Mouse (Mus musculus) forebrain, embryonic 11.5 days (tissue): ENCODE data around the gene Frmd6. TPM values are rescaled to one million over a fixed set of nuclear protein-coding genes. Genes with fewer than 3 reads are reported as not detected.
A peak's percentile ranks its signal among the peaks of the same experiment; 100 is the strongest.

ENCODE experiments used
- ATAC-seq: fragments of 200-750 bp; cut with Nextera tagmentation; replicated peaks from 2 replicates; pipeline ENCODE4 v1.8.0; 2017; ENCODE audit warnings: moderate TSS enrichment; ENCODE audit not compliant: low FRiP score
- DNase-seq: peaks from one replicate; pipeline ENCODE4 v3.0.0-alpha.2; 2017; ENCODE audit warnings: low spot score
- H3K27ac ChIP-seq: fragments of 300-500 bp; sonication (generic); 2 replicates; pipeline ENCODE4 v1.5.1; 2014; ENCODE audit warnings: low read depth, low read length
- H3K27me3 ChIP-seq: fragments of 300-500 bp; sonication (generic); 2 replicates; pipeline ENCODE4 v1.6.1; 2014; ENCODE audit warnings: mild to moderate bottlenecking, low read length, mixed read lengths; ENCODE audit not compliant: control insufficient read depth, insufficient read depth
- H3K36me3 ChIP-seq: fragments of 300-500 bp; sonication (generic); 2 replicates; pipeline ENCODE4 v1.6.1; 2014; ENCODE audit warnings: mild to moderate bottlenecking, low read length, moderate library complexity, mixed read lengths; ENCODE audit not compliant: control insufficient read depth, insufficient read depth
- H3K4me1 ChIP-seq: fragments of 300-500 bp; sonication (generic); replicated peaks from 2 replicates; pipeline ENCODE4 v1.6.1; 2014; ENCODE audit warnings: low read length, mixed read lengths; ENCODE audit not compliant: control insufficient read depth, insufficient read depth
- H3K4me2 ChIP-seq: fragments of 300-500 bp; sonication (generic); 2 replicates; pipeline ENCODE4 v1.6.1; 2014; ENCODE audit warnings: low read depth, mild to moderate bottlenecking, low read length, moderate library complexity, mixed read lengths; ENCODE audit not compliant: severe bottlenecking
- H3K4me3 ChIP-seq: fragments of 300-500 bp; sonication (generic); 2 replicates; pipeline ENCODE4 v1.5.1; 2014; ENCODE audit warnings: low read depth, low read length
- H3K9ac ChIP-seq: fragments of 300-500 bp; sonication (generic); 2 replicates; pipeline ENCODE4 v1.6.1; 2014; ENCODE audit warnings: low read length
- H3K9me3 ChIP-seq: fragments of 300-500 bp; sonication (generic); 2 replicates; pipeline ENCODE4 v1.6.1; 2016; ENCODE audit warnings: low read length, mixed read lengths; ENCODE audit not compliant: control insufficient read depth
- WGBS: fragments of 180-500 bp; shearing (Covaris S2); extraction: QIAGEN DNeasy Blood & Tissue Kit; methylation state at CpG from one replicate; pipeline ENCODE4 v1.1.7; 2014; 5-methylcytosine and 5-hydroxymethylcytosine counted together
- polyA plus RNA-seq: library from polyadenylated mRNA; unstranded; fragments of >200 nt; fragmentation: Nextera tagmentation; extraction: Ambion mirVana; gene quantifications from 2 replicates; pipeline ENCODE4 v1.2.1, GENCODE M21; 2014

Gene Frmd6
- polyA plus RNA-seq = 20.9 and 22.7 TPM in 2 replicates

- DNase-seq = peak; percentile 99
- Histone ChIP-seq H3K4me3 (peak within 1 kb of the TSS; percentile 71), H3K27ac (peak within 1 kb of the TSS; percentile 92), H3K4me2 (peak within 1 kb of the TSS; percentile 75), H3K9ac (peak within 1 kb of the TSS; percentile 82), H3K27me3 (no peaks in the 10 kb centered on the region), H3K36me3 (no peaks in the 10 kb centered on the region), H3K9me3 (no peaks in the 10 kb centered on the region), H3K4me1 (peaks cover 9% of the 10 kb centered on the region)
- WGBS = under 1% methylated on average over 65 of the region's 75 CpGs
- peak; percentile 92 for ATAC-seq
Observed at GRCm38 (mm10) chr12:70824729-70825650, at the start of gene Frmd6. Gene Frmd6, plus strand, starts transcription at chr12:70825514.

- Histone ChIP-seq H3K27me3 (no peaks in the 10 kb centered on the region), H3K36me3 (no peaks in the 10 kb centered on the region), H3K4me2 (no peak overlapping the region), H3K27ac (no peak overlapping the region), H3K4me3 (no peak overlapping the region), H3K9ac (no peak overlapping the region), H3K9me3 (no peaks in the 10 kb centered on the region), H3K4me1 (no peaks in the 10 kb centered on the region)
- WGBS = 91% methylated on average over 8 of the region's 8 CpGs
- ATAC-seq = no peak
- DNase-seq = no peak
Observed at GRCm38 (mm10) chr12:70775609-70776008, 49.7 kb upstream of the Frmd6 start.

GRCm38 (mm10) chr12:70776683-70777082 lies 48.6 kb upstream of the Frmd6 start:
- Histone ChIP-seq H3K9me3 (no peaks in the 10 kb centered on the region), H3K36me3 (no peaks in the 10 kb centered on the region), H3K4me2 (no peak overlapping the region), H3K4me1 (no peaks in the 10 kb centered on the region), H3K9ac (no peak overlapping the region), H3K4me3 (no peak overlapping the region), H3K27me3 (no peaks in the 10 kb centered on the region), H3K27ac (no peak overlapping the region)
- 87% methylated on average over 12 of the region's 12 CpGs for WGBS
- DNase-seq (no peak), ATAC-seq (no peak)

- Histone ChIP-seq H3K4me3 (no peak overlapping the region), H3K4me1 (no peaks in the 10 kb centered on the region), H3K27me3 (no peaks in the 10 kb centered on the region), H3K4me2 (no peak overlapping the region), H3K27ac (no peak overlapping the region), H3K9me3 (no peaks in the 10 kb centered on the region), H3K36me3 (no peaks in the 10 kb centered on the region), H3K9ac (no peak overlapping the region)
- ATAC-seq = no peak
- 74% methylated on average over 5 of the region's 5 CpGs for WGBS
- no peak for DNase-seq
Observed at GRCm38 (mm10) chr12:70777466-70777865, 47.8 kb upstream of the Frmd6 start.

GRCm38 (mm10) chr12:70777866-70778265 lies 47.4 kb upstream of the Frmd6 start:
- no peak overlapping the region for H3K4me2 ChIP-seq
- no peaks in the 10 kb centered on the region for H3K36me3 ChIP-seq
- DNase-seq = no peak
- H3K9me3 ChIP-seq = no peaks in the 10 kb centered on the region
- no peak for ATAC-seq
- no peaks in the 10 kb centered on the region for H3K4me1 ChIP-seq
- no peak overlapping the region for H3K27ac ChIP-seq
- H3K9ac ChIP-seq = no peak overlapping the region
- H3K4me3 ChIP-seq = no peak overlapping the region
- no peaks in the 10 kb centered on the region for H3K27me3 ChIP-seq

- H3K4me3 ChIP-seq = no peak overlapping the region
- WGBS = 86% methylated on average over 2 of the region's 2 CpGs
- ATAC-seq = no peak
- H3K27ac ChIP-seq = no peak overlapping the region
- DNase-seq = no peak
- H3K4me2 ChIP-seq = no peak overlapping the region
- H3K9me3 ChIP-seq = no peaks in the 10 kb centered on the region
- H3K36me3 ChIP-seq = no peaks in the 10 kb centered on the region
- H3K4me1 ChIP-seq = no peaks in the 10 kb centered on the region
- H3K27me3 ChIP-seq = no peaks in the 10 kb centered on the region
- no peak overlapping the region for H3K9ac ChIP-seq
Observed at GRCm38 (mm10) chr12:70778271-70778670, 47.0 kb upstream of the Frmd6 start.

GRCm38 (mm10) chr12:70778724-70779123 lies 46.6 kb upstream of the Frmd6 start:
- Histone ChIP-seq H3K4me2 (no peak overlapping the region), H3K36me3 (no peaks in the 10 kb centered on the region), H3K9ac (no peak overlapping the region), H3K9me3 (no peaks in the 10 kb centered on the region), H3K27ac (no peak overlapping the region), H3K27me3 (no peaks in the 10 kb centered on the region), H3K4me3 (no peak overlapping the region), H3K4me1 (no peaks in the 10 kb centered on the region)
- WGBS = 77% methylated on average over 3 of the region's 3 CpGs
- ATAC-seq = no peak
- no peak for DNase-seq

- peaks cover 2% of the 10 kb centered on the region; the same call in 1 of the 2 replicates for H3K4me1 ChIP-seq
- no peaks in the 10 kb centered on the region for H3K9me3 ChIP-seq
- ATAC-seq = no peak
- no peaks in the 10 kb centered on the region for H3K27me3 ChIP-seq
- H3K9ac ChIP-seq = no peak overlapping the region
- H3K27ac ChIP-seq = no peak overlapping the region
- no peak for DNase-seq
- no peaks in the 10 kb centered on the region for H3K36me3 ChIP-seq
- no peak overlapping the region; the same call in 1 of the 2 replicates for H3K4me2 ChIP-seq
- H3K4me3 ChIP-seq = no peak overlapping the region
- WGBS = 45% methylated on average over 9 of the region's 9 CpGs
Observed at GRCm38 (mm10) chr12:70783049-70783448, 42.3 kb upstream of the Frmd6 start.
